Mouse (Mus musculus) urinary bladder, postnatal 10 days (tissue): ENCODE results near the gene Pik3c2b.

Experiments
- DNase-seq: peaks from one replicate; pipeline ENCODE4 v3.0.0; 2022; ENCODE audit warnings: low spot score

Gene Pik3c2b

DNA sequence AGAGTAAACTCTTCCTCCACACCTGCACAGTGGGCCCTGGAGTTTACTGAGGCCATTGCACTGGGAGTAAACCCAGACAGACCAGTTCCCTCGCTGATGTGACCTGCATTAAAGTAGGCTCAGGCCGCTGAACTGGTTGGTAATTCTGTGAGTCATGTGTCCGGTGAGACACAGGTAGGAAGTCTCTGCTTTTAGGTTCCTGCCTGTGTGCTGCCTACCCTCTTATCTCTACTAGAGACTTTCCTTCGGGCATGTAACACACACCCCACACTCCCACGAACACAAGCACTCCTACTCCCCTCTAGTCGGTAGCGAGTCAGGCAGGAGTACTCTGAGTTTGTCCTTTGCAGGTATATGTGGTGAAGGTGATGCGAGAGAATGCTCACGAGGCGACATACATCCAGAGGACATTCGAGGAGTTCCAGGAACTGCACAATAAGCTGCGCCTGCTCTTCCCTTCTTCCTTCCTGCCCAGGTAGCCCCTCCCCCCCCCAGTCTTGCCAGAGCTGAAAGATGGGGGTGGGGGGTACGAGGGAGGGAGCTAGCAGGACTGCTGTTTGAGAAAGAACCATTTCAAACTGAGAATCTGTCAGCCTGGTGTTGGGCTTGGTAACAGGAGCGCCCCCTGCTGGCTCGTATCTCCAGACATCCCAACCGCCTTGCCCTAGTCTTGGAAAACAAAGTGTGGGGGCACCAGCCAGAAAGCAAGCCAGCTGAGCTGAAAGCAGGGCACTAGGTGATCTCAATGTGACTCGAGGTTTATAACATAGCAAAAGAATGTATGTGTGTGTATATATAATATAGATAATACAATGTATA is 55.7 kb downstream of the Pik3c2b start:
- DNase-seq: no peak

GRCm38 (mm10) chr1:133102108-133102507 is 56.6 kb downstream of the Pik3c2b start:
- DNase-seq: no peak

- DNase-seq: no peak
Observed at GRCm38 (mm10) chr1:133103315-133103714, 57.8 kb downstream of the Pik3c2b start.

GRCm38 (mm10) chr1:133103871-133104270 is 58.4 kb downstream of the Pik3c2b start:
- DNase-seq: no peak

DNA sequence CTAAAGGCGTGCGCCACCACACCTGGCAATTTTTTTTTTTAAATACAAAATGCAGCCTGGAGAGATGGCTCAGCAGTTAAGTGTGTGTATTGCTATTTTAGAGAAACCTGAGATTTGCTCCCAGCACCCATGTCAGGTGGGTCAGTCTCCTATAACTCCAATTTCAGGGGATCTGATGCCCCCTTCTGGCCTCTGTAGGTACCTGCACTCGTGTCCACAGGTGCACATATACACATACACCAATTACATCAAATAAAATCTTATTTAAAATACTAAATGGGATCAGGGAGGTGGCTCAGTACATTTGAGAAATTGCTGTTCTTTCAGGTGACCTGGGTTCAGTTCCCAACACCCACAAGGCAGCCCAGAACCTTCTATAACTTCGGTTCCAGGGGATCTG is 70.6 kb downstream of the Pik3c2b start:
- no peak for DNase-seq

- DNase-seq: no peak
Observed at GRCm38 (mm10) chr1:133118127-133118526, 72.7 kb downstream of the Pik3c2b start.

DNA sequence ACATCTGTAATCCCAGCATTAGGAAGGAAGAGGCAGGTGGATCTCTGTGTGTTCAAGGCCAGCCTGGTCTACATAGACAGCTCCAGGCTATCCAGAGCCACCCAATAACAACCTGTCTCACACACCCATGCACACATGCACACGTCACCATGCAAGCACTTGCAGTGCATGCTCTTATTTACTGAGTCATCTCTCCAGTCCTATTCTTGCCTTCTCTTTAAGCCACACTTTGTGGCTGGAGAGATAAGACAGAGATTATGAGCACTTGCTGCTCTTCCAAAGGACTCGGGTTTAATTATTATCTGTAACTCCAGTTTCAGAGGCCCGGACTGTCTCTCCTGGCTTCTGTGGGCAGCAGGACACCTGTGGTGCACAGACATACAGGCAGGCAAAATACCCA is 73.4 kb downstream of the Pik3c2b start:
- DNase-seq: no peak

GRCm38 (mm10) chr1:133119931-133120712 is 74.7 kb downstream of the Pik3c2b start:
- DNase-seq: no peak

GRCm38 (mm10) chr1:133121246-133121645 is 75.8 kb downstream of the Pik3c2b start:
- DNase-seq: no peak

DNA sequence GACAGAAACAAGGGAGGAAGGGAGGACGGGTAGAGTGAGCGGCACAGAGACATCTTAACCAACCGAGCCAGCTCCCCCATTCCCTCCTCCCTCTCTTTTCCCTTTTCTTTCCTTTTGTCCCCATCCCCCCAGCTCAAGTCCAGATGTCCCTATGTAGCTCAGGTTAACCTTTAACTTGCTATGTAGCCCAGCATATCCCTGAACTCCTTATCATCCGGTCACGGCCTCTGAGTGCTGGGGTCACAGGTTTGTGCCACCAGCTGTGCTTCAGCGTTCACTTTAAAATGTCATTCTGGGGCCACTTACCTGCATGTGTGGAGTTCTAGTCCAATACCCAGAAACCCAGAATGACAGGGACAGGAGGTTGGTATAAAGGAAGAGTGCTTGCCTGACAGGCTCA is 78.7 kb downstream of the Pik3c2b start:
- no peak for DNase-seq

GRCm38 (mm10) chr1:133125640-133126364 is 80.3 kb downstream of the Pik3c2b start:
- no peak for DNase-seq

DNA sequence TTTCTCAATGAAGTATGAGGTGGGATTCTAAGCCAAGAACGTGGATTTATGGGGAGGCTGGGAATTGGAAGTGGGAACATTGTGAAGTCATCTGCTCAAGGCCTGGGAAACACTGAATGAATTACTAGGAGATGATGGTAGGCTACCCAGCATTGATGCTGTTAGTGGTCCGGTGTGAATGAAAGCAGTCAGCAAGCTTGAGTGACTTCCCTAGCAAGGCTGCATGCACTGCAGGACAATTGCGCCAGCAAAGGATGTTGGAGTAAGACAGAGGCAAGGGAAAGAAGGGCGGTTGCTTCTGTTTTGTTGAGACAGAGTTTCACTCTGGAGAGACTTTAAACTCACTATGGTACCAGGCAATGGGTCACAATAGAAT is 80.9 kb downstream of the Pik3c2b start:
- no peak for DNase-seq

DNA sequence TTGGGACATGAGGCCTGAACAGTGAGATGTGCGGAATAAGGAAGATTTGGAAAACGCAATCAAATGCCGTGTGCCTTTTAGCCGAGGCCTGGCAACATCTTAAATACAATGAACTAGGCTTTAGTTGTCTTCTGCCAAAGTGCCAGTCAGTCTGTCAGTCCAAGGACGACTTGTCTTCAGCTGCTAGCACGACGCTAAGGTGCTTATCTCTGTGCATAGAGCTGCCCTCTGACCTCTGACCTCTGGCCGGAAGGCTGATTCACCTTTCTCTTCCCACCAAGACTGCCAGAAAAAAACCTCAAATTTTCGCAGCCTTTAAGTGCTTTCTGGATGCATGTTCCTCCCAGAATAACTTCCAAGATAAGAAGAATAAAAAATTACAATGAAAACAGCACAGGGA is 81.9 kb downstream of the Pik3c2b start:
- no peak for DNase-seq

DNA sequence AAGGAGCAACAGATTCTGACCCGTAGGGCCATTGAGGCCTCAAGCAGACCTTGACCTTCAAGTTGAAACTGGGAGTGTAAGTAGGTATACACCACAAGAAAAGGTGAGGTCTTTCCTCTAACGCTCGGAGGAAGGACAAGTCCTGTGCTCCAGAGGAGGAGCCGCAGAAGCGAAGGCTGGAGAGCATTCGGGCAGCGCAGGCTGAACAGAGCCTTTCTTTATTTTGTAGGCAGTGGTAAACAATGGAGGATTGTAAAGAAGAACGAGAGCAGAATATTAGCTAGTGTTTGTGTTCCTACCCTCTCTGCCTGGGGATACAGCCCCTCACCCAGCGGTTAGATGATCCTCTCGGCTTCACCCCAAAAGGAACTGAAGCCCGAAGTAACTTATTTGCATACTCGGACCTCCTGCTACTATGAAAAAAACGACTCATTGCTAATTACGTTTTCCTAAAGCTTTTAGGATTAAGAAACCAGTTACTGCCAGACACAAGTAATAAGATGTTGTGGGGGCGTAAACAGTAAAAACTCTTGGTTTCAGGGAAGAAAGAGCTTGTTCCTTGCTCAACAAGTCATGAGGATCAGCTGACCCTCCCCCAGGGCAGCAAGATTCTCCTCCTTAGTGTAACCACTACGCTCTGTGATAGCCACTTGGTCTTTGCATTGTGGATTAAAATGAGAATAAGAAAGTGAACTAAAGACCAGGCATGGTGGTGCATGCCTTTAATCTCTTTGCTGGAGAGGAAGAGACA is 84.2 kb downstream of the Pik3c2b start:
- DNase-seq: no peak

DNA sequence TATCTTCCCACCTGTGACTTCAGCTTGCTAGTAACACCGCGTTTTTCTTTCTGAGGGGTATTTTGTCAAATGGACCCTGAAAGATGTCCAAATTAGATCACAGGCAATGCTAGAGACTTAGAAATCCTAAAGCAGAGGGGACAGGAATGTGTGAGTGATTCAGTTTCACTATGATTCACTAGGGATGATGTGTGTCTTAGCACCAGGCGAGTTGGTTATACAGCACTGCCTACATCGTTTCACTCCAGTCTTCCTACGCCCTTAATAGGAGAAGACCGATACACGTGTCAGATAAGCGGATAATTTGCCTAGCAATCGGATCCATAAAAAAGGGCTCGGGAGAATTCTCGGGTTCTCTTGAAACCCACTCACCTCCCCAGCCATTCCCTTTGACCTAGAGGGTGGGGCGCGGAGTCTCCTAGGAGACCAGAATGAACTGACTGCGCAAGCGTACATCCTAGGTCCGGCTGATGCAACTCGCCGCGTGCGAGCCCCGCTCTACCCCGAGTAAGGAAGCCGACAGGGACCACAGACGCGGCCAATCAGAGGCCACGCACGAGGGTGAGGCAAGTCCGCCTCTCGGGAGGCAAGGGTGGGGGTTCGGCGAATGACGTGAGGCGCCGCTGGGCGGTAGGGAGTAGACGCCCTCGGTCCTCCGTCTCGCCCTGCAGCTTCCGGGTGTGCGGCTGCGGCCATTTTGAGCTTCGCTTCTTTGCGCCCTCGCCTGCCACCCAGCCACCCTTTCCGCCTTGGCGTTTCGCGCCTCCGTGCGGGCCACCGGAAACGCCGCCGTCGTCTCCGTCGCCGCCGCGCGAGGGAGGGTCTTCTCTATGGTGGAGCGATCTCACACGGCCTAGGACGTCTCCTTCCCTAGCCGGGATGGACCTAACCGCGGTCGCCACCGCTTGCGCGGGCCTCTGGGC is 85.4 kb downstream of the Pik3c2b start, which contains the start of gene Ppp1r15b:
Gene Ppp1r15b, plus strand, starts transcription at position 506 of the 923 bp plus-strand sequence.
- peak; percentile 94 for DNase-seq

- no peak for DNase-seq
Observed at GRCm38 (mm10) chr1:133131561-133131905, 86.1 kb downstream of the Pik3c2b start.

DNA sequence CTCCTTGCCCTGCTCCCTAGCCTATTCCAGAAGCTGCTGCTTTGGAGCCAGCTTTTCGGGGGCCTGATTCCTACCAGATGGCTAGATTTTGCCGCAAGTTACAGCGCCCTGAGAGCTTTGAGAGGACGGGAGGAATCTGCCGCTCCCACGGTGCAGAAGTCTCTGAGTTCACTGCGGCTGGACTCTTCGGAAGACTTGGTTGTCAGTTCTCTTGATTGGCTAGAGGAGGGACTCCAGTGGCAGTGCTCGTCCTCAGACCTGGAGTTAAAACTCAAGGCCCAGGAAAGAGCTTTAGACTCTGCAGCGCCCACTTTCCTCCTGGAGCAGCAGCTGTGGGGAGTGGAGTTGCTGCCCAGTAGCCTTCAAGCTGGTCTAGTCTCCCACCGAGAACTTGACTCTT is 86.5 kb downstream of the Pik3c2b start:
- no peak for DNase-seq

DNA sequence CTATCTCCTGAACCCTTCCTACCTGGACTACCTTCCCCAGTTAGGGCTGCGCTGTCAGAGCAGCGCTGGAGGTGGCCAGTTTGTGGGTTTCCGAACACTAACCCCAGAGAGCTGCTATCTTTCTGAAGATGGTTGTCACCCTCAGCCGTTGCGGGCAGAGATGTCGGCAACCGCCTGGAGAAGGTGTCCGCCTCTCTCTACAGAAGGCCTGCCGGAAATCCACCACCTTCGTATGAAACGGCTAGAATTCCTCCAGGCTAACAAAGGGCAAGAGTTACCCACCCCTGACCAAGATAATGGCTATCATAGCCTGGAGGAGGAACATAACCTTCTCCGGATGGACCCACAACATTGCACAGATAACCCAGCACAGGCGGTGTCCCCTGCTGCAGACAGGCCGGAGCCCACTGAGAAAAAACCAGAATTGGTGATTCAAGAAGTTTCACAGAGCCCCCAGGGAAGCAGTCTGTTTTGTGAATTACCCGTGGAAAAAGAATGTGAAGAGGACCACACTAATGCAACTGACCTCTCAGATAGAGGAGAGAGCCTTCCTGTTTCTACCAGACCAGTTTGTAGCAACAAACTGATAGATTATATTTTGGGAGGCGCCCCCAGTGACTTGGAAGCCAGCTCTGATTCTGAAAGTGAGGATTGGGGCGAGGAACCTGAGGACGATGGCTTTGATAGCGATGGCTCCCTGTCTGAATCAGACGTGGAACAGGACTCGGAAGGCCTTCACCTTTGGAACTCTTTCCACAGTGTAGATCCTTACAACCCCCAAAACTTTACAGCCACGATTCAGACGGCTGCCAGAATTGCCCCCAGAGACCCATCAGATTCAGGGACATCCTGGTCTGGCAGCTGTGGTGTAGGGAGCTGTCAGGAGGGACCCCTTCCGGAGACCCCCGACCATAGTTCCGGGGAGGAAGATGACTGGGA is 87.2 kb downstream of the Pik3c2b start:
- no peak for DNase-seq

DNA sequence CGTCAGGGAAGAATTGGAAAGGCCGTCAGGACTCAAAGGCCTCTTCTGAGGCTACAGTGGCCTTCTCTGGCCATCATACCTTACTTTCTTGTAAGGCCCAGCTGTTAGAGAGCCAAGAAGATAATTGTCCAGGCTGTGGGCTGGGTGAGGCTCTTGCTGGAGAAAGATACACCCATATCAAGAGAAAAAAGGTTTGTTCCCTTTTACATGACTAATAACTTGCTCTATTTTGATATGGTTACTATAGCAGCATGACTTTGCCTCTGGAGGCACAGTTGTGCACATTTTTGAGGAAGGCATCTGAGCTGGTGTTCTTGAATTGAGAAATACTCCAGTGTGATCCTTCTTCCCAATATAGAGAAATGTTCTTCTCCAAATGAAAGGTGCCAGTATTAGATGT is 88.0 kb downstream of the Pik3c2b start:
- DNase-seq: no peak

DNA sequence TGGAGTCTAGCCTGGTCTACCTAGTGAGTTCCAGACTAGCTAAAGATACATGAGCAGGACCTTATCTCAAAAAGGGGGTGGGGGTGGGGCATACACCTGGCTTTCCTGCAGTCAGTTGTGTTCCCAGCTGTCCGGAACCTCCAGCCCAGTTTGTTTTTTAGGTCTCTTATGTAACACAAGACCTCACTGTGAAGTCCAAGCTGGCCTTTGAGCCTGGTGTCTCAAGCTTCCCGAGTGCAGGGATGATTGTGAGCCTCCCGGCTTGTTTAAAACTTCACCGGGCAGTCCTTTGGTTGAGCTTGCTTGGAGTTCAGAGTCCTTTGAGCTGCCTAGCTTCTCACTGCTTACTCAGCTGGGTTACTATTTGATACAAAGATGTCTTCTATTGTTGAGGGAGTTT is 88.6 kb downstream of the Pik3c2b start:
- no peak for DNase-seq
